Mouse (Mus musculus) activated CD4-positive, CD25-positive, alpha-beta regulatory T cell, adult 9 weeks (primary cell): ENCODE data around the gene Wdr13. TPM values are rescaled to one million over a fixed set of nuclear protein-coding genes. Genes with fewer than 3 reads are reported as not detected.

Experiments used
- polyA plus RNA-seq: library from polyadenylated mRNA; unstranded; fragments of 100-300 nt; shearing (Covaris generic); gene quantifications from one replicate; pipeline ENCODE4 v1.2.1, GENCODE M21; 2017

The Wdr13 gene
- polyA plus RNA-seq: 33.2 TPM

DNA sequence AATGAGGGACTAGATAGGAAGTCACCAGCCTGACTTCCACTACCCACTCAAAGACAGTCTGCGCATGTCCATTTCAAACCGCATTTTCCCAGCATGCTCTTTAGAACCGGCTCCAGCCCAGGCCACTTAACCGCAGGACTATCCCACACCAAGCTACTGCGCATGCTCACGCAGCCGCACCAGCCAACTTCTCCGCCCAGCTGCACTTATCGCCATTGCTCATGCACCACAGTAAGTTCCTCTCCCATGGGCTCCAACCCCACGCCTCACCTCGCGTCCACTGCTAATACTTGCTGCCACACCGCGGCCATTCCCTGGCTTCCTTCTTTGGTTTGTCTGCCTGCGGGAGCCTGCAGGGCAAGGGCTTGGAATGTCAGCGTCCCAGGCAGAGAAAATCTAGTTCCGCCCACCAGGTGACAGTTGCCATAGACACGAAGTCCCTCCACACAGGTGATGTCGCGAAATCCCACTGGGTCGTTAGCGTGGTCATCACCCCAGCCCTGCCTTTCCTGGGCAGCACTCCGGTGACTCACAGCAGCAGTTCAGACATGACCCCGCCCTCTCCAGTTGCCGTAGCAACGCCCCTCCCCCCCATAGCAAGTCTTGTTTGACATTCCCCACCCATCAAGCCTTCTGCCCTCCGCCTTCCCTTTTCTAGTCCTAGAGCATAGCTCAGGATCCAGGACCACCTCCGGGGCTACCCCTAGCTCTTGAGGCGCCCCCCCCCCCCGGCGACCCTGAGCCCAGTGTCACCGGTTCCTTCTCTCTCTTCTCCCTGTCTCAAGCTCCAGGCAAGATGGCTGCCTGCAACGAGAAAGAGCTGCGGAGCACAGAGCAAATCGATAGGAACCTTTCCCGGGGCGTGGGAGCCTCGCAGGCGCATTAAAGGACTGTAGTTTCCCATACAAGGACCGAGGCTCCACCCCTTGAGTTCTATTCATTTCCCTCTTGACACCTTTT lies at the start of gene Wdr13:
Gene Wdr13, minus strand, starts transcription at position 876 of the 960 bp plus-strand sequence.

DNA sequence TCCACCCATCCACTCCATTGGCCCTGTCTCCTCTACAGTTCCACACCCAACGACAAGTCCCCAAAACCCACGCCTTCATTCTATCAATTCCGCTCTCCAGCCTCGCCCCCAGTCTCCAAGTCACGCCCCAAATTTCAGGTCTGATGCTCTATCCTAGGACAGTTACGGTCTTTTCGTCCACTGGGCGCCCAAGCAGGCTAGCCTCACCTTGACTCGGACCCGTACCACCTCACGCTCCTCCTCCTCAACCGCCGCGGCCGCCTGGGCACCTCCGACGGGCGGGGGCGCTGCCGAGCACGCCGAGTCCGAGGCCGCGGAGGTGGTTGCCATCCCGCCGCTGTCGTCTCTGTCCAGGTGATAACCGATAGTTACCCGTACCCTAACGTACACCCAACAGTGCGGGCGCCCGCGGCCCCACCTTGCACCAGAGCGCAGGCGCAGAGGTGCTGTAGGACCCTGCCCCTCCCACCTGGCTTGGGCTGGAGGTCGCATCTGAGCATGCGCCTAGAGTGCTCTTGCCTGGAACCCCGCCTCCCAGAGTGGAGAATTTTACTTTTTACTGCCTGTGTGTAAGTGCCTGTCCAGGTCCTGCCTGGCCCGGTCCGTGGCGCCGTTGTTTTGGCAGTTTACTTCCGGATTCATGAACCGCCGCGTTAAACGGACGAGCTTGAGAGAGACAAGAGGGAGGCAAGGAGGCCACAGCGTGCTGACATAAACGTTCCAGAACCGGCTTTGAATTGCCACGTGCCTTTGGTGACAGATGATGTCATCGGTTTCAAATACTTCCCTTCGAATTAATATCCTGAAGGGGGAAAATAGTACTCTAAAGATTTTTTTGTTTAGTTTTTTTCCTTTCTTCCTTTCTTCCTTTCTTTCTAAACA lies 43.1 kb upstream of the Wdr13 start, which contains the start of gene Tbc1d25:
Gene Tbc1d25, minus strand, starts transcription at position 678 of the 882 bp plus-strand sequence.

GRCm38 (mm10) chrX:8145153-8145991 lies 12.7 kb upstream of the Wdr13 start, which contains the start of gene Rbm3:
TSS of gene Rbm3 (minus strand) at chrX:8145880.

GRCm38 (mm10) chrX:8090346-8090953 lies 42.2 kb downstream of the Wdr13 start, which contains the start of gene Was:
TSS of gene Was (minus strand) at chrX:8090498.

GRCm38 (mm10) chrX:8074430-8075014 lies 58.2 kb downstream of the Wdr13 start, which contains the start of gene Suv39h1:
TSS of gene Suv39h1 (minus strand) at chrX:8074760.

Other genes with a start within 250 kb of the Wdr13 start
- gene Slc35a2, start 248.9 kb downstream of the Wdr13 start, polyA plus RNA-seq: 41.7 TPM
- gene Pqbp1, start 233.6 kb downstream of the Wdr13 start, polyA plus RNA-seq: 155 TPM
- gene Timm17b, start 233.5 kb downstream of the Wdr13 start, polyA plus RNA-seq: 154 TPM
- gene Gm10491, start 225.1 kb downstream of the Wdr13 start, polyA plus RNA-seq: not detected
- not detected for gene Gm10490, start 223.3 kb downstream of the Wdr13 start, polyA plus RNA-seq
- not detected for gene Pcsk1n, start 213.1 kb downstream of the Wdr13 start, polyA plus RNA-seq
- gene Eras, start 204.3 kb downstream of the Wdr13 start, polyA plus RNA-seq: not detected
- gene Hdac6, start 185.0 kb downstream of the Wdr13 start, polyA plus RNA-seq: 21.6 TPM
- 41.6 TPM for gene Gata1, start 154.8 kb downstream of the Wdr13 start, polyA plus RNA-seq
- gene Glod5, start 114.4 kb downstream of the Wdr13 start, polyA plus RNA-seq: not detected
- gene Suv39h1, start 58.1 kb downstream of the Wdr13 start, polyA plus RNA-seq: 27.3 TPM
- 92.8 TPM for gene Was, start 42.4 kb downstream of the Wdr13 start, polyA plus RNA-seq
- gene Rbm3, start 13.0 kb upstream of the Wdr13 start, polyA plus RNA-seq: 443 TPM
- 15.6 TPM for gene Tbc1d25, start 43.3 kb upstream of the Wdr13 start, polyA plus RNA-seq
- gene Ebp, start 60.6 kb upstream of the Wdr13 start, polyA plus RNA-seq: 187 TPM
- not detected for gene Porcn, start 73.6 kb upstream of the Wdr13 start, polyA plus RNA-seq
- gene Ftsj1, start 119.5 kb upstream of the Wdr13 start, polyA plus RNA-seq: 24.7 TPM
- gene Slc38a5, start 138.2 kb upstream of the Wdr13 start, polyA plus RNA-seq: 0.64 TPM
- gene Ssxb10, start 194.5 kb upstream of the Wdr13 start, polyA plus RNA-seq: not detected
- gene Ssxb9, start 234.1 kb upstream of the Wdr13 start, polyA plus RNA-seq: not detected